Mouse (Mus musculus) liver (tissue): Measurements from ENCODE around the gene Smoc1.

ENCODE experiments used
- DNase-seq: peaks from one replicate; pipeline ENCODE4 v3.0.0-alpha.2; 2020; ENCODE audit warnings: mixed read lengths

Smoc1 gene

GRCm38 (mm10) chr12:81138217-81138616 lies 111.6 kb downstream of the Smoc1 start:
- no peak for DNase-seq

GRCm38 (mm10) chr12:81139463-81139862 lies 112.9 kb downstream of the Smoc1 start:
- no peak for DNase-seq

- DNase-seq, result no peak
Observed at GRCm38 (mm10) chr12:81140594-81141328, 114.2 kb downstream of the Smoc1 start.

- no peak for DNase-seq
Observed at GRCm38 (mm10) chr12:81141329-81141711, 114.7 kb downstream of the Smoc1 start.

- DNase-seq, result no peak
Observed at GRCm38 (mm10) chr12:81142231-81142630, 115.6 kb downstream of the Smoc1 start.

GRCm38 (mm10) chr12:81144201-81144600 lies 117.6 kb downstream of the Smoc1 start:
- DNase-seq, result no peak

GRCm38 (mm10) chr12:81146417-81147180 lies 120.0 kb downstream of the Smoc1 start:
- DNase-seq, result no peak

- DNase-seq, result no peak
Observed at GRCm38 (mm10) chr12:81147956-81148355, 121.3 kb downstream of the Smoc1 start.

- DNase-seq, result no peak
Observed at GRCm38 (mm10) chr12:81150917-81151316, 124.3 kb downstream of the Smoc1 start.

GRCm38 (mm10) chr12:81152082-81152481 lies 125.5 kb downstream of the Smoc1 start:
- DNase-seq, result no peak

- DNase-seq, result no peak
Observed at GRCm38 (mm10) chr12:81155675-81156074, 129.1 kb downstream of the Smoc1 start.

GRCm38 (mm10) chr12:81156841-81157240 lies 130.2 kb downstream of the Smoc1 start:
- no peak for DNase-seq

- DNase-seq, result no peak
Observed at GRCm38 (mm10) chr12:81159947-81160346, 133.3 kb downstream of the Smoc1 start.

GRCm38 (mm10) chr12:81160425-81160824 lies 133.8 kb downstream of the Smoc1 start:
- no peak for DNase-seq

GRCm38 (mm10) chr12:81160831-81161230 lies 134.2 kb downstream of the Smoc1 start:
- peak; percentile 39 for DNase-seq

- DNase-seq, result no peak
Observed at GRCm38 (mm10) chr12:81161282-81161681, 134.7 kb downstream of the Smoc1 start.

GRCm38 (mm10) chr12:81163131-81163530 lies 136.5 kb downstream of the Smoc1 start:
- DNase-seq, result no peak

GRCm38 (mm10) chr12:81163566-81163965 lies 137.0 kb downstream of the Smoc1 start:
- DNase-seq, result no peak

GRCm38 (mm10) chr12:81166092-81166491 lies 139.5 kb downstream of the Smoc1 start:
- DNase-seq, result no peak

- DNase-seq, result no peak
Observed at GRCm38 (mm10) chr12:81166615-81167014, 140.0 kb downstream of the Smoc1 start.

GRCm38 (mm10) chr12:81167142-81167541 lies 140.5 kb downstream of the Smoc1 start:
- no peak for DNase-seq

- no peak for DNase-seq
Observed at GRCm38 (mm10) chr12:81168031-81168430, 141.4 kb downstream of the Smoc1 start.

GRCm38 (mm10) chr12:81168494-81168893 lies 141.9 kb downstream of the Smoc1 start:
- no peak for DNase-seq

- no peak for DNase-seq
Observed at GRCm38 (mm10) chr12:81170076-81170475, 143.5 kb downstream of the Smoc1 start.
